Mouse (Mus musculus) limb, embryonic 11.5 days (tissue): Measurements from ENCODE around the gene Rbx1. TPM values are rescaled to one million over a fixed set of nuclear protein-coding genes. Genes with fewer than 3 reads are reported as not detected.

Experiments
- ATAC-seq: fragments of 200-750 bp; cut with Nextera tagmentation; 2 replicates; pipeline ENCODE4 v1.8.0; 2017; ENCODE audit warnings: low read depth; ENCODE audit not compliant: insufficient number of reproducible peaks, low FRiP score, low TSS enrichment
- DNase-seq: peaks from one replicate; pipeline ENCODE4 v3.0.0-alpha.2; 2015; ENCODE audit warnings: low spot score
- H3K27ac ChIP-seq: fragments of 300-500 bp; sonication (generic); replicated peaks from 2 replicates; pipeline ENCODE4 v1.5.1; 2014; ENCODE audit warnings: low read depth, mild to moderate bottlenecking, low read length
- H3K27me3 ChIP-seq: fragments of 300-500 bp; sonication (generic); 2 replicates; pipeline ENCODE4 v1.6.1; 2014; ENCODE audit warnings: mild to moderate bottlenecking, low read length, mixed read lengths; ENCODE audit not compliant: control insufficient read depth, insufficient read depth
- H3K36me3 ChIP-seq: fragments of 300-500 bp; sonication (generic); 2 replicates; pipeline ENCODE4 v1.6.1; 2014; ENCODE audit warnings: mild to moderate bottlenecking, low read length, moderate library complexity, mixed read lengths; ENCODE audit not compliant: control insufficient read depth, insufficient read depth
- H3K4me1 ChIP-seq: fragments of 300-500 bp; sonication (generic); 2 replicates; pipeline ENCODE4 v1.6.1; 2014; ENCODE audit warnings: low read length, mixed read lengths; ENCODE audit not compliant: control insufficient read depth, insufficient read depth
- H3K4me2 ChIP-seq: fragments of 300-500 bp; sonication (generic); 2 replicates; pipeline ENCODE4 v1.6.1; 2014; ENCODE audit warnings: low read depth, mild to moderate bottlenecking, moderate library complexity; ENCODE audit not compliant: severe bottlenecking
- H3K4me3 ChIP-seq: fragments of 300-500 bp; sonication (generic); 2 replicates; pipeline ENCODE4 v1.5.1; 2014; ENCODE audit warnings: low read depth, low read length
- H3K9ac ChIP-seq: fragments of 300-500 bp; sonication (generic); 2 replicates; pipeline ENCODE4 v1.6.1; 2014; ENCODE audit warnings: mild to moderate bottlenecking, low read length
- H3K9me3 ChIP-seq: fragments of 300-500 bp; sonication (generic); 2 replicates; pipeline ENCODE4 v1.6.1; 2016; ENCODE audit warnings: low read length; ENCODE audit not compliant: control insufficient read depth
- WGBS: fragments of 180-500 bp; shearing (Covaris S2); extraction: QIAGEN DNeasy Blood & Tissue Kit; methylation state at CpG from one replicate; pipeline ENCODE4 v1.1.7; 2014; 5-methylcytosine and 5-hydroxymethylcytosine counted together
- polyA plus RNA-seq: library from polyadenylated mRNA; unstranded; fragments of >200 nt; fragmentation: Nextera tagmentation; extraction: Ambion mirVana; gene quantifications from 2 replicates; pipeline ENCODE4 v1.2.1, GENCODE M21; 2014

Gene Rbx1
- polyA plus RNA-seq, 1 experiment from 2014 or later = 571 TPM

GRCm38 (mm10) chr15:81503466-81503865 lies 37.4 kb downstream of the Rbx1 start:
- Histone ChIP-seq H3K27ac (no peak overlapping the region), H3K9ac (no peak overlapping the region), H3K27me3 (no peaks in the 10 kb centered on the region), H3K4me3 (no peak overlapping the region), H3K36me3 (no peaks in the 10 kb centered on the region), H3K9me3 (no peaks in the 10 kb centered on the region), H3K4me2 (no peak overlapping the region), H3K4me1 (no peaks in the 10 kb centered on the region)
- 91% methylated on average over 2 of the region's 2 CpGs for WGBS
- DNase-seq (no peak), ATAC-seq (no peak)

DNA sequence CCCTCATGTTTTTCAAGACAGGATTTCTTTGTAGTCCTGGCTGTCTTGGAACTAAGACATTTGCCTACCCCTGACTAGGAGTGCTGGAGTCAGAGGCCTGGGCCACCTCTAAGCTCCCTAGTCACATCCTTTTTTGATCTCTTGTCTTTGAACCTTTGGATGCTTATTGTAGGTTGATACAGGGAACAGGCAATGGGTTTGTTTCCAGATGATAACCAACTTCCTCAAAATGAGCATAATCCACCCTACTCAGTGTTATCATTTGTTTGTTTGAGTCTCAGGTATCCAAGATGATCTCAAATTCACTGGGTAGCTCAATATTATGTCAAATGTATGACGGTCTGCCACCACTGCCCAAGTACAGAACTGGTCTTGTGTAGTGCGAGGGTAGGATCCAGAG lies 37.9 kb downstream of the Rbx1 start:
- DNase-seq = no peak
- WGBS = 96% methylated on average over 2 of the region's 2 CpGs
- Histone ChIP-seq H3K4me2 (no peak overlapping the region), H3K9me3 (no peaks in the 10 kb centered on the region), H3K27ac (no peak overlapping the region), H3K36me3 (no peaks in the 10 kb centered on the region), H3K4me3 (no peak overlapping the region), H3K27me3 (no peaks in the 10 kb centered on the region), H3K4me1 (no peaks in the 10 kb centered on the region), H3K9ac (no peak overlapping the region)
- ATAC-seq = no peak

- Histone ChIP-seq H3K27me3 (no peaks in the 10 kb centered on the region), H3K36me3 (no peaks in the 10 kb centered on the region), H3K4me2 (no peak overlapping the region), H3K9ac (no peak overlapping the region), H3K4me3 (no peak overlapping the region), H3K9me3 (no peaks in the 10 kb centered on the region), H3K4me1 (no peaks in the 10 kb centered on the region), H3K27ac (no peak overlapping the region)
- DNase-seq (no peak), ATAC-seq (no peak)
These were observed 41.1 kb downstream of the Rbx1 start for GRCm38 (mm10) chr15:81507201-81507600.

DNA sequence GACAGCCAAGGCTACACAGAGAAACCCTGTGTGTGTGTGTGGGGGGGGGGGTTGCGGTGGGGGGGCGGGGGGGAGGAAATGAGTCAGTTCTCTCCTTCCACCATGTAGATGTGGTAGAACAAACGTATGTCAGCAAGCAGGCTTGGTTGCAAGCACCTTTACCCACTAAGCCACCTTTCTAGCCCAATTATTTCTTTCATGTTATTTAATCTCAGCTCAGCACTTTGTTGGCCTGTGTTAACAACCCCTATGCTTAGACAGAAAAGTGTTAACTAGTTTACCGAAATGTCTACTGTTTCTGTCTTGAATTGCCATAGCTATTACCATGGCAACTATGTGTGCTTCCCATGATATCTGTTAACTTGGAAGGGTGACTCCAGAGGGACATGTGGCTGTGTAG lies 44.5 kb downstream of the Rbx1 start:
- no peak for ATAC-seq
- H3K9me3 ChIP-seq = no peaks in the 10 kb centered on the region
- H3K4me3 ChIP-seq = no peak overlapping the region
- 89% methylated on average over 4 of the region's 4 CpGs for WGBS
- H3K9ac ChIP-seq = no peak overlapping the region
- H3K27me3 ChIP-seq = no peaks in the 10 kb centered on the region
- no peaks in the 10 kb centered on the region for H3K36me3 ChIP-seq
- H3K4me1 ChIP-seq = no peaks in the 10 kb centered on the region
- no peak for DNase-seq
- H3K27ac ChIP-seq = no peak overlapping the region
- H3K4me2 ChIP-seq = no peak overlapping the region

- ATAC-seq (no peak), DNase-seq (peak; percentile 37)
- Histone ChIP-seq H3K9ac (no peak overlapping the region), H3K27ac (no peak overlapping the region), H3K27me3 (no peaks in the 10 kb centered on the region), H3K4me2 (no peak overlapping the region), H3K4me3 (no peak overlapping the region), H3K9me3 (no peaks in the 10 kb centered on the region), H3K4me1 (no peaks in the 10 kb centered on the region), H3K36me3 (no peaks in the 10 kb centered on the region)
- WGBS = 47% methylated on average over 21 of the region's 21 CpGs
These were observed 45.6 kb downstream of the Rbx1 start for GRCm38 (mm10) chr15:81511601-81512261.

DNA sequence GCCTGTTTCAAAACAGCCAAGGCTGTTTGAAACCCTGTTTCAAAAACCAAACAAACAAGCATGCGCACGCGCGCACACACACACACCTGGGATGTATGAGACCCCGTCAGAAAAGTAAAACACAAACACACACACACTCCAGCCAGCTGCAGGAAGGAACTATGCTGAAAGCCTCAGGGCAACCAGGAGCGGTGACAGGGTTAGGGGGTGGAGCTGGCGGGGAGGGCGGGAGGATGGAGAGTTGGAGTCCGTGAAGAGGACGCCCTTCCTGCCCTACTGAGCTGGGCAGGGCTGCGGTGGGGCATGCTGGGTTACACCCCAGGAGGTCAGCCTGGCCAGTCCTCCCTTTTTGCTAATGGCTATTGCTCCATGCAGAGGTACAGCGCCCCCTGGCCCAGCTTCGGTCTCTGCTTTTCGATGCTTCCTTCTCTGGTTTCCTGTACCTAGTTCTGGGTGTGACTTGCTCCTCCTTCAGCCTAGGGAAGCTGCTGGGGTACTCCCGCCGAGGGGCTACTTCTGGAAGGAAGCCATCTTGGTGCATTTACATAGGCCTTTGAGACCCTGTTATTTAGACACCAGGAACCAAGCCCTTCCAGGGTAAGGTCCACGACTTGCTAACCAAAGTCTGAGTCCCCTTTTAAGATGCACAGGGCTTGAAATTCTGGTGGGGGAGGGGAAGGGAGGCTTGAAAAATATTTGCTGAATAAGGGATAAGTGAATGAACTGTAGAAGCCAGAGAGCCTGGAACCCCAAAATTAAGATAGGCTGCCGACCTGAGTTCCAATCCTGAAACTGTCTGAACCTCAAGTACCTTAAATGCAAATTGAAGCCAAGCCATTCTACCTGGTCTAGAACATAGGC lies 48.2 kb downstream of the Rbx1 start:
- H3K4me3 ChIP-seq = no peak overlapping the region
- peak overlapping the region; percentile 27; the same call in 1 of the 2 replicates for H3K9ac ChIP-seq
- peak overlapping the region; percentile 41 for H3K4me2 ChIP-seq
- ATAC-seq (peak; percentile 70; the same call in 1 of the 2 replicates), DNase-seq (peak; percentile 88)
- H3K36me3 ChIP-seq = no peaks in the 10 kb centered on the region
- H3K27me3 ChIP-seq = no peaks in the 10 kb centered on the region
- no peaks in the 10 kb centered on the region for H3K9me3 ChIP-seq
- no peak overlapping the region; the same call in 1 of the 2 replicates for H3K27ac ChIP-seq
- no peaks in the 10 kb centered on the region for H3K4me1 ChIP-seq
- 11% methylated on average over 17 of the region's 18 CpGs for WGBS

DNA sequence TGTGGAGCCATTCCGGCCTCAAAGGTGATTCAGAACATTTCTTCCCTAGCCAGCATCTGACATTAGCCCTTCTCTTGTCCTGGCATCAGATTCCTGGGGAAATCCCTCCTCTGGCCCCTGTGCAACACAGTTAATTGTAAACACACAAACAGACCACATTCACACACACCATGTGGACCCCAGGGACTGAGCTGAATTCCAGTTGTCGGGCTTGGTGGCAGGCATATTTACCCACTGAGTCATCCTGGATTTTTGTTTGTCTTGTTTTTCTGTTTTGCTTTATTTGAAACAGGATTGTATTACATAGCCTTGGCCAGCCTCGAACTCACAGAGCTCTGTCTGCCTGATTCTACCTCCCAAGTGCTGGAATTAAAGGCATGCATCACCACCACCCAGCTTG lies 49.1 kb downstream of the Rbx1 start:
- Histone ChIP-seq H3K9me3 (no peaks in the 10 kb centered on the region), H3K36me3 (no peaks in the 10 kb centered on the region), H3K4me1 (no peaks in the 10 kb centered on the region), H3K27ac (no peak overlapping the region), H3K9ac (no peak overlapping the region), H3K4me2 (no peak overlapping the region), H3K27me3 (no peaks in the 10 kb centered on the region), H3K4me3 (no peak overlapping the region)
- no peak for DNase-seq
- ATAC-seq = no peak
- WGBS = 91% methylated on average over 3 of the region's 3 CpGs

DNA sequence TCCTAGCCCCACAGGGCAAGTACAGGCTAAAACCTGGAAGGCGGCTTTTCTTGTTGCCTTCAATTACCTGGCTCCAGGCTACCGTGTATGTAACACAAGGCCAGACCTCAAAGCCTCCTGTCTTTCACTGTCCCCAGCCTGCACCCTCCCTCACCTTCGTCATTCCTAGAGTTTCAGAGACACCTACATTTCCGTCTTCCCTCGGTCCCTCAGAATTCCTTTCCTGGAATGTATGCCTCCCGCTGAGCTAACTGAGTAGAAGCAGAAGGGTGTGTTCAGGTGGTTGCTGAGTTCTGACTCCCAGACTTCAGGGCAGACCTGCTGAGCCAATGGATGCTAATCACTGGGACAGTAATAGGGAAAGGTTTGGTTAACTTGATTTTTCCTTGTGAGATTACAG lies 51.9 kb downstream of the Rbx1 start:
- Histone ChIP-seq H3K9ac (no peak overlapping the region), H3K9me3 (no peaks in the 10 kb centered on the region), H3K27ac (no peak overlapping the region), H3K4me2 (no peak overlapping the region), H3K27me3 (no peaks in the 10 kb centered on the region), H3K4me1 (no peaks in the 10 kb centered on the region), H3K4me3 (no peak overlapping the region), H3K36me3 (no peaks in the 10 kb centered on the region)
- ATAC-seq (no peak), DNase-seq (no peak)
- WGBS = 47% methylated on average over 6 of the region's 6 CpGs
